Mouse (Mus musculus) limb, embryonic 12.5 days (tissue): ENCODE data around the gene Itprip. TPM values are rescaled to one million over a fixed set of nuclear protein-coding genes. Genes with fewer than 3 reads are reported as not detected.

Experiments
- ATAC-seq: fragments of 200-750 bp; cut with Nextera tagmentation; 2 replicates; pipeline ENCODE4 v1.8.0; 2017; ENCODE audit warnings: low read depth, moderate TSS enrichment; ENCODE audit not compliant: insufficient number of reproducible peaks, insufficient read depth, low FRiP score, low TSS enrichment
- H3K27ac ChIP-seq: fragments of 300-500 bp; sonication (generic); 2 replicates; pipeline ENCODE4 v1.5.1; 2016; ENCODE audit warnings: mild to moderate bottlenecking, moderate library complexity
- H3K27me3 ChIP-seq: fragments of 300-500 bp; sonication (generic); 2 replicates; pipeline ENCODE4 v1.6.1; 2016; ENCODE audit warnings: mild to moderate bottlenecking, moderate library complexity
- H3K36me3 ChIP-seq: fragments of 300-500 bp; sonication (generic); 2 replicates; pipeline ENCODE4 v1.6.1; 2016; ENCODE audit warnings: mild to moderate bottlenecking, moderate library complexity
- H3K4me1 ChIP-seq: fragments of 300-500 bp; sonication (generic); replicated peaks from 2 replicates; pipeline ENCODE4 v1.6.1; 2016
- H3K4me2 ChIP-seq: fragments of 300-500 bp; sonication (generic); 2 replicates; pipeline ENCODE4 v1.6.1; 2016; ENCODE audit warnings: mild to moderate bottlenecking, moderate library complexity
- H3K4me3 ChIP-seq: fragments of 300-500 bp; sonication (generic); replicated peaks from 2 replicates; pipeline ENCODE4 v1.5.1; 2016; ENCODE audit warnings: mild to moderate bottlenecking
- H3K9ac ChIP-seq: fragments of 300-500 bp; sonication (generic); replicated peaks from 2 replicates; pipeline ENCODE4 v1.6.1; 2016; ENCODE audit warnings: mild to moderate bottlenecking, moderate library complexity
- H3K9me3 ChIP-seq: fragments of 300-500 bp; sonication (generic); 2 replicates; pipeline ENCODE4 v1.6.1; 2016; ENCODE audit warnings: mild to moderate bottlenecking, moderate library complexity
- WGBS: fragments of 180-500 bp; shearing (Covaris S2); methylation state at CpG from one replicate; pipeline ENCODE4 v1.1.7; 2016; 5-methylcytosine and 5-hydroxymethylcytosine counted together
- polyA plus RNA-seq: library from polyadenylated mRNA; unstranded; fragments of >200 nt; fragmentation: Nextera tagmentation; extraction: Ambion mirVana; gene quantifications from 2 replicates; pipeline ENCODE4 v1.2.1, GENCODE M21; 2016

Gene Itprip
- polyA plus RNA-seq, 1 experiment from 2014 or later = 29.9 TPM

DNA sequence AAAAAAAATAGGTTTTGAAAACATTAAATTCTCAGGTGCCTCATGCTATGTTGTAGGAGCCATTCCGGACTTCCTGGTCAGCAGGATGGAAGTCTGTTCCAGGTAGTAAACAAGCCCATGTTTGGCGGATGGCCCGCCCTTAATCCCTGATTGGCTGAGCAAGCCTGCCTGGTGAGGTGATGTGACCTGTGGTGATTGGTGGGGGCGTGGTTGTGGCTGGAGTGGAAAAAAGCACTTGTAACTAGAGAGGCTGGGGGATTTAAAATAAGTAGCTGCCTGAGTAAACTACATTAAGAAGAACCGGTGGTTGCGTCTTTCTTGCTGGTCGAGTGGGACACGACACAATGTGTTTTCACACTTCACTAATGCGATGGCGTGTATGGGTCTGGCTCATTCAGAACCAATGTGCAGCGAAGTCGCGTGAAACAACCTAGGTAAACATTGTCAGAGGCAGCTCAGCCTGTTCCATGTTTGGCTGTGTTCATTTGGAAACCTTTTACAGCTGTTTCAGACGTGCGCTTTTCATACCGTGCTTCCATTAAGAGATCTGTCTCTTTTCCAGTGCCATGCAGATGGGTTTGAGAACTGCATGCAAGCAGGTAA lies 15.6 kb upstream of the Itprip start:
- no peak for ATAC-seq
- Histone ChIP-seq H3K4me1 (peaks cover 11% of the 10 kb centered on the region), H3K36me3 (no peaks in the 10 kb centered on the region), H3K9ac (no peak overlapping the region), H3K27me3 (peaks cover 13% of the 10 kb centered on the region), H3K4me2 (no peak overlapping the region), H3K27ac (no peak overlapping the region), H3K4me3 (no peak overlapping the region), H3K9me3 (no peaks in the 10 kb centered on the region)
- 65% methylated on average over 16 of the region's 16 CpGs for WGBS

DNA sequence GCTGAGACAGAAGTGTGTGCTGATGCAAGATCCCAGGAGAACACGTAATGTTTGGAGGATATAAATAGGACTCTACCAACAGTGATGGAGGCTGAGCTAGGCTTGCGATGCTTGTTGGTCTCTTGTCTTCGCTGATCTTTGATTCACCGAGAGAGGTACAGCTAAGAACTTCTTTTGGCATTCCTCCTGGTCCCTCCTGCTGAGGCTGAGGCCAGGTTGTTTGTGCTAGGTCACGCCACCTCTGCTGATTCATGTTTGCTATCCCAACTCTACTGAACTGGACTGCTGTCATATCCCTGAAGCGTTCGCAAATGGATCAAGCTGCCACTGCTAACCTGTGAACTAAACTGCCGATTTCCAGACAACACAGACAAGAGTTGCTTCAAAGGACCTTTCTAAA lies 15.0 kb upstream of the Itprip start:
- Histone ChIP-seq H3K9me3 (no peaks in the 10 kb centered on the region), H3K27me3 (peaks cover 13% of the 10 kb centered on the region), H3K36me3 (no peaks in the 10 kb centered on the region), H3K9ac (no peak overlapping the region), H3K4me3 (no peak overlapping the region), H3K4me2 (no peak overlapping the region), H3K4me1 (peaks cover 11% of the 10 kb centered on the region), H3K27ac (no peak overlapping the region)
- WGBS = 93% methylated on average over 8 of the region's 8 CpGs
- no peak for ATAC-seq

DNA sequence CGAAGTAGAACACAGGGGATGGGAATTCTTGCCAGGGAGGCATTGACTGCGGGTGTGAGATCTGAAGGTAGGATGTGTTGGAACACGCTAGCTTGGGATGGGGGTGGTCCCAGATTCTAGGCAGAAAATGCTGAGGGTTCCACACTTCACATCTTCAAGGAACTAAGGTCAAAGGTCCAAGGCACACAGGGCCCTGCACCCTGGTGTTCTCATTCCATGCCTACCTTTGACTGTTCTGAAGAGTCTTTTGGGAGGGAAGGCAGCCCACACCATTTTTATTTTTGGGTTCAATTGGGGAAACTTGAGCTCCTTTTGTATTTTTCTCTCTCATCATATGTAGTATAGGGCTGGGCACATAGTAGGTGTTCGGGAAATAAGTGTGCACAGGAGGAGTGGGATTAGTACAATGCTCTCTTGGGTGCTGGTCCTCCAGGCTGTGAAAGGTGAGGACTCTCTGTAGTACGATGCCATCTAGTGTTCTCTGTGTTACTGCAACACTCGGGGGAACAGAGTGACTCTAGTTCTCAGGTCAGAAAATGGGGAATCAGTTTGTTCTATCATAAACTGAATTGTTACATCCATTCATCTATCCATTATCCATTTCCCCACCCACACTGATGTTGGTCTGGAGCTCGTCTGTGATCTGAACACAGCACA lies 13.0 kb upstream of the Itprip start:
- no peak overlapping the region for H3K4me3 ChIP-seq
- H3K36me3 ChIP-seq = no peaks in the 10 kb centered on the region
- no peaks in the 10 kb centered on the region for H3K9me3 ChIP-seq
- no peak overlapping the region for H3K9ac ChIP-seq
- H3K27ac ChIP-seq = no peak overlapping the region
- 0 out of 2 replicates have a peak, but pooled peaks cover 4% of the 10 kb centered on the region for H3K4me1 ChIP-seq
- H3K4me2 ChIP-seq = no peak overlapping the region
- no peaks in the 10 kb centered on the region for H3K27me3 ChIP-seq
- WGBS = 44% methylated on average over 7 of the region's 7 CpGs
- ATAC-seq = no peak; the same call in 1 of the 2 replicates

DNA sequence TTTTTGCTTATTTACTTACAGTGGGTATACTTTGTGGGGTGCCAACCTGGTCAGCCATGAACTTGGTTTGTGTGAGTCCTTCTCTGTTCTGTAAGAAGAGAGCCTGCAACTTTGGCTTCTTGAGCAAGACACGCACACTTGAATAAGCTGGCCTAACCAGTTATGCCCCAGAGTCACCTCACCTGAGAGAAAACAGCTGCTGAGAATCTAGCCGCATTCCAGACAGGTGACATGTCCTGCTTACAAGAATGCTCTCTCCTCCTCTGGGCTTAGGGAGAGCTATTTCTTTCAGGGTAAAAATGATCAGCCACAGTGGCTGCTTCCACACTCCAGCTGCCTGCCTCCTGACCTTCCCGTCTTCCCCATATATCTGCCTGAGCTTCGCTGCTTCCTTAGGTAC lies 9.9 kb upstream of the Itprip start:
- no peaks in the 10 kb centered on the region for H3K27me3 ChIP-seq
- H3K9ac ChIP-seq = no peak overlapping the region
- H3K9me3 ChIP-seq = 0 out of 2 replicates have a peak, but pooled peaks cover 5% of the 10 kb centered on the region
- 76% methylated on average over 4 of the region's 4 CpGs for WGBS
- no peak overlapping the region for H3K4me2 ChIP-seq
- ATAC-seq = no peak
- no peak overlapping the region for H3K27ac ChIP-seq
- H3K36me3 ChIP-seq = no peaks in the 10 kb centered on the region
- 0 out of 2 replicates have a peak, but pooled peaks cover 4% of the 10 kb centered on the region for H3K4me1 ChIP-seq
- H3K4me3 ChIP-seq = no peak overlapping the region

DNA sequence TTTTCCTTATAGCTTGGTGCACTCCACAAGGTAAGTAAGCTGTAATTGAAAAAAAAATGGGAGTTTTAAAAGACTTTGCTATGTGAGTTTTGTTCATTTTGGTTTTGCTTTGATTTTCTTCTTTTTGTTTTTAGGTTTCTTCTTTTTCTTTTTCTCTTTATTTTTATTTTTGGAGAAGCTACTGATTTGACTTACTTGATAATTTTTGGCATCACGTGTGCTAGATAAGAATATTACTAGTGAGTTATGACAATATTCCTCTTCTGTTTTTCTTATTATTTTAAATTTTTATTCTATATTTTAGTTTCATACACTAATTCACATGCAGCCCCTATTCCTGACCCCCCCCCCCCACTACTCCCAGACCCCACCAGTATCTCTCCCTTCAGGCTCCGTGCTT lies 7.9 kb upstream of the Itprip start:
- no peak for ATAC-seq
- Histone ChIP-seq H3K27ac (no peak overlapping the region), H3K27me3 (no peaks in the 10 kb centered on the region), H3K9me3 (0 out of 2 replicates have a peak, but pooled peaks cover 5% of the 10 kb centered on the region), H3K36me3 (no peaks in the 10 kb centered on the region), H3K9ac (no peak overlapping the region), H3K4me2 (no peak overlapping the region), H3K4me3 (no peak overlapping the region), H3K4me1 (0 out of 2 replicates have a peak, but pooled peaks cover 4% of the 10 kb centered on the region)
- 95% methylated on average over 2 of the region's 2 CpGs for WGBS

DNA sequence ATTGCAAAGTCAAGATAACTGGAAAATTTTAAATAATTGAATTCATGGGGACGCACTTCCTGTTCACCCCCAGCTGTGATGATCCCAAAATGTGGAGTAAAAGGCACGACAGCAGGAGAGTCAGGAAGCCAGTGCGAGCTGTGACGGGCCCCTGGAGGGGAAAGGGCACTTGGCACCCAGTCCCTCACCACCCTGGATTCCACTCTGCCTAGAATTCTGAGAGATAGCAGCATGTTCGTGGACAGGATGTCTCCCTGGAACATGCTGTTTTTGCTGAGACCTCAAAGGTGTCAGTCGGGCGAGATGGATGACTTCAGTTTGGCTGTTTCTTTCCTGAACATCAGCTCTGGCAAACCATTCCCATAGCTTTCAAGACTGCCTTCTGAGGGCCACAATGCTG lies 6.7 kb upstream of the Itprip start:
- Histone ChIP-seq H3K9ac (no peak overlapping the region), H3K4me2 (no peak overlapping the region), H3K27ac (no peak overlapping the region), H3K36me3 (no peaks in the 10 kb centered on the region), H3K9me3 (0 out of 2 replicates have a peak, but pooled peaks cover 5% of the 10 kb centered on the region), H3K4me1 (0 out of 2 replicates have a peak, but pooled peaks cover 1% of the 10 kb centered on the region), H3K27me3 (no peaks in the 10 kb centered on the region), H3K4me3 (no peak overlapping the region)
- 79% methylated on average over 7 of the region's 7 CpGs for WGBS
- ATAC-seq = no peak

DNA sequence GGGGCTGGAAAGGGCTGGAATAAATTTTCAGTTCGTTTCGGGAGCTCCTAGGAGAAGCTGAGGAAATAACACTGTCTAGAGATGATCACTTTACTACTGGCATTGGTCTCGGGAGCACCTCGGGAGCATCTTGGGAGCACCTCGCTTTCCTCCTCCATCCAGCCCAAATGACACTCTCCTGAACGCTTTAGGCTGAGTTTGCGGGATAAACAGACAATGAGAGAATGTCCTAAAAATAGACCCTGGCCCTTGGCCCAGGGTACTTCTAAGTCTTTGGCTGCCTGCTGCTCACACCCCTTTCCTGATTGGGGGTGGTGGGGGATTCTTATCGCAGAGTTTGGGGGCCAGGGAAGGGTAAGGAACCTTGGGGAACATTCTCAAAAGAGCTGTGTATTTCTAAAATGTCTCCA lies 872 bp upstream of the Itprip start:
- peak overlapping the region; percentile 79 for H3K4me2 ChIP-seq
- 0 out of 2 replicates have a peak overlapping the region, but pooled peaks have one; percentile 89 for H3K9ac ChIP-seq
- no peaks in the 10 kb centered on the region for H3K9me3 ChIP-seq
- peak overlapping the region; percentile 95 for H3K27ac ChIP-seq
- H3K27me3 ChIP-seq = no peaks in the 10 kb centered on the region
- 5% methylated on average over 8 of the region's 8 CpGs for WGBS
- H3K4me3 ChIP-seq = peak overlapping the region; percentile 79
- peaks cover 39% of the 10 kb centered on the region for H3K4me1 ChIP-seq
- ATAC-seq = no peak
- no peaks in the 10 kb centered on the region for H3K36me3 ChIP-seq

DNA sequence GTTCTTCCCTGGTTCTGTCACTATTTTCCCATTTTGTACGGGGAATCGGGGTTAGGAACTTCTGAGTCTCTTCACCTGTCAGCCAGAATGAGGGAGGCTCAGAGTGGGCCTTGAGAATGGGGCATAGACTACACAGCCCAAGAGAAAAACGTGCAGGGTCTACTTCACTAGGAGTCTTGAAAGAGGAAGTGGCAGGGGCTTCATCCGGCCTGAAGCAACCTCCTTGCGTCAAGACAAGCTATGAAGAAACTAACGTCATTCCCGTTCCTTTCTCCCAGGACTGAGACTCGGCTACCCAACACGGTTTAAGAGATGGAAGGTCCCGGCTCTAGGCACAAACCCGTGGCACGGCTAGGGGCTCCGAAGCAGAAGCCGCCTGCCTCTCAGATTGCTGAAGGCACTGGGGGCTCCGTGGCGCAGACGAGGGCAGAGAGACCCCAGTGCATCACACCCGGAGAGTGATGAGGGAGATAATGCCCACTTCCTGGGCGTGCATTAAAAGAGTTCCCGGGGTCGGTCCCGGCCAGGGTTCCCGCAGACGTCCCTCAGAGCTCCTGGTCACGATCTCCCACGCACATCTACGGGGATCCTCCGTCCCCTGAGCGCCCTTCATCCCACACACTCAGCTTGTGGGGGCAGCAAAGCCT lies 521 bp downstream of the Itprip start:
- 0 out of 2 replicates have a peak, but pooled peaks cover 5% of the 10 kb centered on the region for H3K36me3 ChIP-seq
- peak overlapping the region; percentile 79 for H3K4me2 ChIP-seq
- no peaks in the 10 kb centered on the region for H3K9me3 ChIP-seq
- peak overlapping the region; percentile 89 for H3K9ac ChIP-seq
- peak overlapping the region; percentile 79 for H3K4me3 ChIP-seq
- no peaks in the 10 kb centered on the region for H3K27me3 ChIP-seq
- H3K4me1 ChIP-seq = peaks cover 44% of the 10 kb centered on the region
- WGBS = under 1% methylated on average over 29 of the region's 29 CpGs
- H3K27ac ChIP-seq = peak overlapping the region; percentile 95
- ATAC-seq = 0 out of 2 replicates have a peak, but pooled peaks have one; percentile 15

DNA sequence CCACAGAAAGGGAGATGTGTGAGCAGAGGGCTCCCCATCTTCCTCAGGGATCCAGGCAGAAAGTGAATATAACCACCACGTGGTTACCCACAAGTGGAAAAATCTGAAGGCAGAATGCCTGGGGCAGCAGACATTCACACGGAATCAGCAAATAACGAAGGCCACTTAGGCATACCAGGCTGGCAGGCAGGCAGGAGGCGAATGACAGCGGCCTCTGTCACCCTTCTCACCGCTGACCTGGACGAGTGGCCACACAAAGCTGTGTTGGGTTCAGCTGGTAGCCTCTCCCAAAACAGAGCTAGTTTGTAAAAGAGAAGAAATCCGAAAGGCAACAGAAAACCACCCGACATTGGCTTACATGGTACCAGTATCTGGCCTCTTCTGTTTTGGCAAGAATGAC lies 1.1 kb downstream of the Itprip start:
- Histone ChIP-seq H3K9ac (peak overlapping the region; percentile 89), H3K36me3 (0 out of 2 replicates have a peak, but pooled peaks cover 5% of the 10 kb centered on the region), H3K9me3 (no peaks in the 10 kb centered on the region), H3K27ac (peak overlapping the region; percentile 95), H3K27me3 (no peaks in the 10 kb centered on the region), H3K4me2 (peak overlapping the region; percentile 79), H3K4me1 (peaks cover 48% of the 10 kb centered on the region), H3K4me3 (peak overlapping the region; percentile 79)
- 19% methylated on average over 9 of the region's 9 CpGs for WGBS
- no peak for ATAC-seq

DNA sequence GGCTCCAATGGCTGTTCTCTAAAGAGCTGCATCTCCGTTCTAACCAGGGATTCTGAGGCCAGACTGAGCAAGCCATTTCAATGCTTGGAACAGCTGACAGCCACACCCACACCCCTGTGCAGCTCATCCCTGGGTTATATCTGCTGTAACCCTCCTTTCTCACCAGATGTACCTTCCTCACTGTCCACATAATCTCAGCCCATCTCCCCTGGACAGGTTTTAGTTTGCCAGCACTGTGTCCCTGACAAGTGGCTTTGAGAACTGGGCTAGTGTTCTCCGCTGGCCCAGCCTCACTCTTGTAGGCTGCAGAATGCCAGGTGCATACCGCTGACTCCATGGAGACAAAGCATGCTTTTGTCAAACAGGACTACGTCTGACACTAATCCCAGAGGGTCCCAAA lies 1.7 kb downstream of the Itprip start:
- H3K36me3 ChIP-seq = 0 out of 2 replicates have a peak, but pooled peaks cover 5% of the 10 kb centered on the region
- peak overlapping the region; percentile 79 for H3K4me2 ChIP-seq
- H3K27me3 ChIP-seq = no peaks in the 10 kb centered on the region
- no peak overlapping the region for H3K27ac ChIP-seq
- no peaks in the 10 kb centered on the region for H3K9me3 ChIP-seq
- WGBS = 24% methylated on average over 4 of the region's 4 CpGs
- H3K4me3 ChIP-seq = peak overlapping the region; percentile 79
- ATAC-seq = no peak
- peak overlapping the region; percentile 89; the same call in 1 of the 2 replicates for H3K9ac ChIP-seq
- H3K4me1 ChIP-seq = peaks cover 48% of the 10 kb centered on the region

DNA sequence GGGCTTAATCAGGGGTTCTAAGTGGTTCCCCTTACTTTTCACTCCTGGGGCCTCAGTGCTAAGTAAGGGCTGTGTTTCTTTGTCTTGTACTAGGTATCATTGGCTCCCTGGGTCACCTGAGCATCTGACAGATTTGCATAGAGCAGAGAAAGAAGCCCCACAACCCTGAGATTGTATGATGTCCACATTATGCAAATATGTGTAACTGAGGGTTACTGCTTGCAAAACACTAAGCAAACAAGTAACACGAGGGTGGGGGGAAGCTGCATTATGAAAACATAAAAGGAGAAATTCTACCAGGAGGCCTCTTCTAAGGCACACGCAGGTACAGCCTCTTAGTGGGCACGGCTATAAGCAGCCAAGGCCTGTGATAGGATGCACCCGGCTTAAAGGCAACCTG lies 3.8 kb downstream of the Itprip start:
- H3K27ac ChIP-seq = no peak overlapping the region
- H3K4me1 ChIP-seq = peaks cover 54% of the 10 kb centered on the region
- no peaks in the 10 kb centered on the region for H3K9me3 ChIP-seq
- no peak overlapping the region for H3K9ac ChIP-seq
- no peak overlapping the region for H3K4me3 ChIP-seq
- no peak overlapping the region for H3K4me2 ChIP-seq
- peaks cover 20% of the 10 kb centered on the region for H3K36me3 ChIP-seq
- no peak for ATAC-seq
- 93% methylated on average over 4 of the region's 4 CpGs for WGBS
- H3K27me3 ChIP-seq = no peaks in the 10 kb centered on the region
